Mouse (Mus musculus) kidney, adult 2 months (tissue): Measurements from ENCODE around the gene Dab1. TPM values are rescaled to one million over a fixed set of nuclear protein-coding genes. Genes with fewer than 3 reads are reported as not detected.

ENCODE experiments used
- DNase-seq: peaks from one replicate; pipeline ENCODE4 v3.0.0; 2021
- H3K27ac ChIP-seq: fragments of 200-500 bp; 2 replicates; pipeline ENCODE4 v1.5.1; 2012; ENCODE audit warnings: low read depth, low read length, control low read depth, inconsistent platforms; ENCODE audit not compliant: insufficient read depth
- H3K27me3 ChIP-seq: fragments of 200-500 bp; replicated peaks from 2 replicates; pipeline ENCODE4 v1.6.1; 2012; ENCODE audit warnings: mild to moderate bottlenecking, moderate library complexity, low read length, inconsistent platforms; ENCODE audit not compliant: control insufficient read depth, insufficient read depth
- H3K36me3 ChIP-seq: fragments of 200-500 bp; 2 replicates; pipeline ENCODE4 v1.6.1; 2012; ENCODE audit warnings: mild to moderate bottlenecking, moderate library complexity, low read length, inconsistent platforms; ENCODE audit not compliant: control insufficient read depth, insufficient read depth
- H3K4me1 ChIP-seq: fragments of 200-500 bp; 2 replicates; pipeline ENCODE4 v1.6.1; 2011; ENCODE audit warnings: low read length; ENCODE audit not compliant: control insufficient read depth, insufficient read depth
- H3K4me3 ChIP-seq: fragments of 200-500 bp; 2 replicates; pipeline ENCODE4 v1.5.1; 2011; ENCODE audit warnings: mild to moderate bottlenecking, low read depth, low read length, control low read depth; ENCODE audit not compliant: insufficient read depth
- CTCF ChIP-seq: fragments of 200-500 bp; conservative IDR thresholded peaks from 2 replicates; pipeline ENCODE4 v1.5.1; 2011; ENCODE audit warnings: low read depth, mild to moderate bottlenecking, control low read depth, low read length, moderate library complexity, mixed read lengths; ENCODE audit not compliant: insufficient read depth, insufficient read length
- POLR2A ChIP-seq: fragments of 200-500 bp; IDR thresholded peaks from one replicate; pipeline ENCODE4 v1.6.1; 2011; ENCODE audit warnings: low read depth, low read length, control low read depth
- WGBS: fragments of 180-500 bp; shearing (Covaris S2); methylation state at CpG from one replicate; pipeline ENCODE4 v1.1.7; 2018; 5-methylcytosine and 5-hydroxymethylcytosine counted together
- polyA plus RNA-seq: library from polyadenylated mRNA; depleted of rRNA; stranded (reverse); fragments of >200 nt; gene quantifications from 2 replicates; pipeline ENCODE4 v1.2.3, GENCODE M21; 2012

Dab1 gene
- polyA plus RNA-seq, 1 experiment: 3.3 TPM

DNA sequence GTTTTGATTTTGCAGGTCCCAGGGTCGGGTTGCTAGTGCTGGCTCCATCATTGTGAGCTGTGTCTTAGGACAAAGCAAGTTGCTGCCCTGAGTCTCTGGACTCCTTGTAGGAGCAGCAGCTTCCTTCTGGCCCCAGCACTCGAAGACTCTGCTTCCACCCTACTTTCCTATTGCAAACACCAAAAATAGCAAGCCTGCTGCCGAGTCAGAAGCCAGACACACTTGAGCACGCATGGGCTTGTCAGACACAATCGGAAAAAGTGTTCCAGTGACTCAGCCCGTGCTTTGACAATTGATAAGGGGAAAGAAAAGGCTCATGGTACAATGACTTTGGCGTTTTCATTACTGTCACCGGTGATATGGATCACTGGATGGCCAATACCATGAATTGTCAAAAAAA is 1110.0 kb downstream of the Dab1 start:
- 70% methylated on average over 8 of the region's 8 CpGs for WGBS
- no peaks in the 10 kb centered on the region for H3K4me1 ChIP-seq
- H3K4me3 ChIP-seq: no peak overlapping the region
- DNase-seq: no peak
- TF ChIP-seq CTCF: no peak
- TF ChIP-seq POLR2A: no peak
- H3K36me3 ChIP-seq: no peaks in the 10 kb centered on the region
- no peaks in the 10 kb centered on the region for H3K27me3 ChIP-seq
- no peak overlapping the region for H3K27ac ChIP-seq

- H3K4me1 ChIP-seq: no peaks in the 10 kb centered on the region
- H3K27me3 ChIP-seq: no peaks in the 10 kb centered on the region
- no peak for DNase-seq
- H3K27ac ChIP-seq: no peak overlapping the region
- no peak overlapping the region for H3K4me3 ChIP-seq
- WGBS: 35% methylated on average over 6 of the region's 6 CpGs
- no peaks in the 10 kb centered on the region for H3K36me3 ChIP-seq
- TF ChIP-seq POLR2A (no peak), CTCF (no peak)
Observed at GRCm38 (mm10) chr4:104746500-104746899, 1127.3 kb downstream of the Dab1 start.

- Histone ChIP-seq H3K4me1 (no peaks in the 10 kb centered on the region), H3K27ac (no peak overlapping the region), H3K27me3 (no peaks in the 10 kb centered on the region), H3K4me3 (no peak overlapping the region), H3K36me3 (no peaks in the 10 kb centered on the region)
- DNase-seq: no peak
- 88% methylated on average over 3 of the region's 3 CpGs for WGBS
- no peak for TF ChIP-seq CTCF
- no peak for TF ChIP-seq POLR2A
Observed at GRCm38 (mm10) chr4:104754090-104754489, 1134.9 kb downstream of the Dab1 start.

DNA sequence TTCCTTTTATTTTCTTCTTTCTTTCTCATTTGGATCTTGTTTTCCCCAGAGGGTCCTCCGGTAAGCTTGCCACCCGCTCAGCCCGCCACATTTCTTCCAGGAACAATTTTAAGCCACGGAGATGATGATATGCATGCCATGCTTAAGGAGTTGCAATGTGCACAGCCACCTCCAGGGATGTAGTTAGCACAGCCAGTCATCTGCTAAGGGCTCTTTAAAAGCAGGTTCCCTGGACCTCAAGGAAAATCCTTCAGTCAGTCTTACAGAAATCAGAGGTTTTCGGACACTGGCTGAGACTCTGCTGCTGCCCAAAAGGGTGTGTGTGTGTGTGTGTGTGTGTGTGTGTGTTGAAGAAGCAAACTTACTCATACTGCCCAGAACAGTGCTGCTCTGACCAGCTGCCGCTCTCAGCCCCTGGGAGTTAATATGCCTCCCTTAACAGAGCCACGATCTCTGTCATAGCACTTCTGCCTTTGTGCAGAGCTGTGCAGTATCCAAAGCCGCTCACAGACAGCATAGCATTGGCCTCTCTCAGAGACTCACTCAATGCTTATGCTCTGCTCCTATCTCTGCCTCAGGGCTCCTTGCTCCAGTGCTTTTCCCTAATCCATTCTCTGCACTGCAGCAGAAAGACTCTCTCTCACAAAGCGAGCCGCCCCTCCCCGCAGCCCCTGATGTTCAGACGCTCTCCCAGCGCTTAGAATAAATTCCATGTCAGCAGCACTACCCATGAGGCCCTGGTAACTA is 1141.9 kb downstream of the Dab1 start:
- DNase-seq: no peak
- 63% methylated on average over 13 of the region's 13 CpGs for WGBS

GRCm38 (mm10) chr4:104766065-104766464 is 1146.9 kb downstream of the Dab1 start, which contains the start of gene C8b:
TSS of gene C8b (plus strand) at chr4:104766317.
- no peak for DNase-seq
- no peaks in the 10 kb centered on the region for H3K27me3 ChIP-seq
- TF ChIP-seq CTCF (no peak), POLR2A (no peak)
- no peak within 1 kb of the TSS for H3K27ac ChIP-seq
- no peaks in the 10 kb centered on the region for H3K4me1 ChIP-seq
- no peaks in the 10 kb centered on the region for H3K36me3 ChIP-seq
- 93% methylated on average over 8 of the region's 8 CpGs for WGBS
- no peak within 1 kb of the TSS for H3K4me3 ChIP-seq

More for the DNA sequence above, 1141.9 kb downstream of the Dab1 start:
- Histone ChIP-seq H3K36me3 (no peaks in the 10 kb centered on the region), H3K27ac (no peak overlapping the region), H3K4me1 (no peaks in the 10 kb centered on the region), H3K4me3 (no peak overlapping the region), H3K27me3 (no peaks in the 10 kb centered on the region)
- TF ChIP-seq POLR2A (no peak), CTCF (no peak)

- DNase-seq: no peak
- 93% methylated on average over 4 of the region's 4 CpGs for WGBS
Observed at GRCm38 (mm10) chr4:104768190-104768589, 1149.0 kb downstream of the Dab1 start.

DNA sequence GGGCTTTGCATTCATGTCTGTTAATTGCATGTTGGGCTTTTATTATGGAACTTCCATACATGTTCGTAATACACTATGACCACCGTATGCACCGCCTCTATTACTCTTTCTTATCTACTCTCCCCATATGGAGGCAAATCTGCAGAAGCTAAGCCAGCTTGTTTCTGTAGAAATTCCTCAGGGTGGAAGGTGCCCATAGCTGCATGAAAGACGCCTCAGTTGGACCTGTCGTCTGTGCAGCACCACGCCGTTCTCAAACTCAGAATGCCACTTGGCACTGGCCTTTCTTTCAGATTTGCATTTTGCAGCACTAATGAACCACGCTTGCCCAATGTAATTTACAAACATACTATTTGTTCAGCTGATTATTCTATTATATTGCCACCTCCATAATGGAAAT is 1150.4 kb downstream of the Dab1 start:
- Histone ChIP-seq H3K4me1 (no peaks in the 10 kb centered on the region), H3K27ac (no peak overlapping the region), H3K36me3 (no peaks in the 10 kb centered on the region), H3K4me3 (no peak overlapping the region), H3K27me3 (no peaks in the 10 kb centered on the region)
- no peak for DNase-seq
- WGBS: 89% methylated on average over 8 of the region's 8 CpGs
- TF ChIP-seq POLR2A (no peak), CTCF (no peak)

More at GRCm38 (mm10) chr4:104768190-104768589, 1149.0 kb downstream of the Dab1 start:
- TF ChIP-seq POLR2A (no peak), CTCF (no peak)
- Histone ChIP-seq H3K4me3 (no peak overlapping the region), H3K36me3 (no peaks in the 10 kb centered on the region), H3K27ac (no peak overlapping the region), H3K4me1 (no peaks in the 10 kb centered on the region), H3K27me3 (no peaks in the 10 kb centered on the region)
